10 mouse cellular contexts compared by ENCODE assay signal in genomic region chr1:105178773-105179172, GRCm38 (mm10).
DNase-seq lines count a peak whose midpoint lies in the region; ATAC-seq and TF ChIP-seq lines count a peak whose summit lies in the region.
"Had no signal": no experiment of that assay in that cellular context is flagged by ENCODE, and none has a peak within 500 bp of the region (broad histone marks: within the 10 kb centered on the region; RNA-seq: fewer than 3 reads in every experiment).

No protein-coding gene starts in this region.

- peak; percentile 53 for DNase-seq in brain, embryonic 14.5 days (ENCODE audit: low read depth)
- no peak for DNase-seq in forebrain, embryonic 11.5 days (ENCODE audit: low spot score)
- DNase-seq in kidney, adult 8-10 months = peak; percentile 45 to 65
- DNase-seq in midbrain, embryonic 11.5 days (ENCODE audit: low spot score, missing footprints) = no peak
- DNase-seq in adrenal gland, adult 2 months = no peak
- DNase-seq in thymus, postnatal 14 days = no peak
- DNase-seq in lung, adult 2 months = no peak
- DNase-seq: thymus, postnatal 4 days had no signal

- no peak overlapping the region for H3K4me3 ChIP-seq in forebrain, embryonic 11.5 days (ENCODE audit: low read depth, low read length)
- H3K4me3 ChIP-seq in midbrain, embryonic 11.5 days (ENCODE audit: low read depth, low read length) = no peak overlapping the region
- no peak overlapping the region for H3K4me3 ChIP-seq in lung, adult 2 months (replicated peaks; ENCODE audit: extremely low read depth, low read depth, low read length)

- peaks cover 7% of the 10 kb centered on the region; the same call in 1 of the 2 replicates for H3K4me1 ChIP-seq in forebrain, embryonic 11.5 days (replicated peaks; ENCODE audit: control insufficient read depth, insufficient read depth, low read length)
- H3K4me1 ChIP-seq in midbrain, embryonic 11.5 days (ENCODE audit: control insufficient read depth, insufficient read depth, low read length) = peaks cover 3% of the 10 kb centered on the region; the same call in 1 of the 2 replicates
- no peaks in the 10 kb centered on the region for H3K4me1 ChIP-seq in lung, adult 2 months (ENCODE audit: control insufficient read depth, insufficient read depth, low read length)

- H3K9me3 ChIP-seq in forebrain, embryonic 11.5 days (ENCODE audit: control insufficient read depth, low read length) = no peaks in the 10 kb centered on the region
- H3K9me3 ChIP-seq in midbrain, embryonic 11.5 days (ENCODE audit: control insufficient read depth, low read length) = no peaks in the 10 kb centered on the region

- H3K27me3 ChIP-seq in forebrain, embryonic 11.5 days (ENCODE audit: control insufficient read depth, insufficient read depth, low read length) = no peaks in the 10 kb centered on the region
- no peaks in the 10 kb centered on the region for H3K27me3 ChIP-seq in midbrain, embryonic 11.5 days (ENCODE audit: control insufficient read depth, insufficient read depth, low read length)

- H3K4me2 ChIP-seq in forebrain, embryonic 11.5 days (ENCODE audit: low read depth, low read length, severe bottlenecking) = no peak overlapping the region
- H3K4me2 ChIP-seq in midbrain, embryonic 11.5 days = no peak overlapping the region

- 14% methylated on average over 6 of the region's 6 CpGs for WGBS in forebrain, embryonic 11.5 days
- WGBS in midbrain, embryonic 11.5 days = 37% methylated on average over 6 of the region's 6 CpGs
- 45% methylated on average over 6 of the region's 6 CpGs for WGBS in lung, adult 2 months

- H3K27ac ChIP-seq in forebrain, embryonic 11.5 days (ENCODE audit: low read depth, low read length) = no peak overlapping the region; the same call in 1 of the 2 replicates
- no peak overlapping the region for H3K27ac ChIP-seq in midbrain, embryonic 11.5 days (ENCODE audit: low read depth, low read length)

- ATAC-seq in forebrain, embryonic 11.5 days (replicated peaks; ENCODE audit: low FRiP score) = peak; percentile 70
- peak; percentile 82 for ATAC-seq in midbrain, embryonic 11.5 days (ENCODE audit: low FRiP score)
- ATAC-seq in frontal cortex, adult (ENCODE audit: low TSS enrichment) = no peak

- no peaks in the 10 kb centered on the region for H3K36me3 ChIP-seq in forebrain, embryonic 11.5 days (ENCODE audit: control insufficient read depth, insufficient read depth, low read length)
- no peaks in the 10 kb centered on the region for H3K36me3 ChIP-seq in midbrain, embryonic 11.5 days (ENCODE audit: control insufficient read depth, insufficient read depth, low read length)
- H3K36me3 ChIP-seq: G1E had no signal

- no peak for TF ChIP-seq CTCF in brain, embryonic 14.5 days (IDR thresholded peaks at IDR 0.05; ENCODE audit: borderline replicate concordance, extremely low read depth, insufficient read depth, insufficient read length)
- no peak for TF ChIP-seq CTCF in lung, adult 2 months (IDR thresholded peaks at IDR 0.05; ENCODE audit: insufficient read depth, low read length)

- H3K9ac ChIP-seq in forebrain, embryonic 11.5 days (ENCODE audit: low read length) = no peak overlapping the region
- no peak overlapping the region for H3K9ac ChIP-seq in midbrain, embryonic 11.5 days (ENCODE audit: low read length)

- no peak for TF ChIP-seq POLR2A in brain, embryonic 14.5 days (IDR thresholded peaks at IDR 0.05; ENCODE audit: borderline replicate concordance, extremely low read depth, insufficient read depth, insufficient read length, poor library complexity, severe bottlenecking)
- no peak for TF ChIP-seq POLR2A in lung, adult 2 months (IDR thresholded peaks at IDR 0.05; ENCODE audit: borderline replicate concordance, extremely low read depth, low read depth, low read length)

Comparison
In these comparisons a context has a peak if more than half of its experiments do, and no peak if none do; other contexts are left out.
1. DNase-seq: peak in brain, embryonic 14.5 days (single experiment) and kidney, adult 8-10 months (2 of 2); none in forebrain, embryonic 11.5 days (single experiment), midbrain, embryonic 11.5 days (single experiment), adrenal gland, adult 2 months (single experiment), thymus, postnatal 14 days (single experiment) and lung, adult 2 months (single experiment).